Mouse (Mus musculus): ENCODE data around the gene Cldn4. TPM values are rescaled to one million over a fixed set of nuclear protein-coding genes. Genes with fewer than 3 reads are reported as not detected.
A peak's percentile ranks its signal among the peaks of the same experiment; 100 is the strongest.

Gene Cldn4
- polyA plus RNA-seq, 1 experiment from 2014 or later = 76.1 TPM

GRCm38 (mm10) chr5:134914510-134914909, 32.2 kb downstream of the Cldn4 start:
- Histone ChIP-seq H3K27me3 (ENCODE audit: control insufficient read depth, insufficient read depth, low read length) (no peaks in the 10 kb centered on the region), H3K4me1 (ENCODE audit: control insufficient read depth, insufficient read depth, low read length) (no peaks in the 10 kb centered on the region), H3K4me3 (ENCODE audit: low read length) (no peak overlapping the region), H3K9ac (ENCODE audit: low read depth, low read length) (no peak overlapping the region), H3K36me3 (ENCODE audit: control insufficient read depth, insufficient read depth, low read length) (no peaks in the 10 kb centered on the region), H3K27ac (ENCODE audit: low read depth, low read length) (no peak overlapping the region), H3K9me3 (ENCODE audit: control insufficient read depth, low read length) (0 out of 2 replicates have a peak, but pooled peaks cover 3% of the 10 kb centered on the region), H3K4me2 (replicated peaks; ENCODE audit: low read depth, low read length) (no peak overlapping the region)
- 81% methylated on average over 8 of the region's 8 CpGs for WGBS
- no peak for ATAC-seq (ENCODE audit: low FRiP score, low TSS enrichment)

GRCm38 (mm10) chr5:134913753-134914152, 33.0 kb downstream of the Cldn4 start:
- 85% methylated on average over 4 of the region's 4 CpGs for WGBS
- no peak overlapping the region for H3K4me2 ChIP-seq (replicated peaks; ENCODE audit: low read depth, low read length)
- H3K4me3 ChIP-seq (ENCODE audit: low read length) = no peak overlapping the region
- 0 out of 2 replicates have a peak, but pooled peaks cover 3% of the 10 kb centered on the region for H3K9me3 ChIP-seq (ENCODE audit: control insufficient read depth, low read length)
- ATAC-seq (ENCODE audit: low FRiP score, low TSS enrichment) = no peak
- H3K9ac ChIP-seq (ENCODE audit: low read depth, low read length) = no peak overlapping the region
- no peaks in the 10 kb centered on the region for H3K4me1 ChIP-seq (ENCODE audit: control insufficient read depth, insufficient read depth, low read length)
- no peaks in the 10 kb centered on the region for H3K36me3 ChIP-seq (ENCODE audit: control insufficient read depth, insufficient read depth, low read length)
- H3K27me3 ChIP-seq (ENCODE audit: control insufficient read depth, insufficient read depth, low read length) = no peaks in the 10 kb centered on the region
- H3K27ac ChIP-seq (ENCODE audit: low read depth, low read length) = no peak overlapping the region

GRCm38 (mm10) chr5:134913352-134913751, 33.4 kb downstream of the Cldn4 start:
- H3K27me3 ChIP-seq (ENCODE audit: control insufficient read depth, insufficient read depth, low read length) = no peaks in the 10 kb centered on the region
- H3K4me2 ChIP-seq (replicated peaks; ENCODE audit: low read depth, low read length) = no peak overlapping the region
- H3K4me3 ChIP-seq (ENCODE audit: low read length) = no peak overlapping the region
- no peak overlapping the region for H3K27ac ChIP-seq (ENCODE audit: low read depth, low read length)
- 75% methylated on average over 3 of the region's 3 CpGs for WGBS
- 0 out of 2 replicates have a peak, but pooled peaks cover 3% of the 10 kb centered on the region for H3K9me3 ChIP-seq (ENCODE audit: control insufficient read depth, low read length)
- ATAC-seq (ENCODE audit: low FRiP score, low TSS enrichment) = no peak
- no peaks in the 10 kb centered on the region for H3K4me1 ChIP-seq (ENCODE audit: control insufficient read depth, insufficient read depth, low read length)
- H3K36me3 ChIP-seq (ENCODE audit: control insufficient read depth, insufficient read depth, low read length) = no peaks in the 10 kb centered on the region
- no peak overlapping the region for H3K9ac ChIP-seq (ENCODE audit: low read depth, low read length)

- H3K4me3 ChIP-seq (ENCODE audit: low read length) = no peak overlapping the region
- no peak overlapping the region for H3K9ac ChIP-seq (ENCODE audit: low read depth, low read length)
- no peak overlapping the region for H3K27ac ChIP-seq (ENCODE audit: low read depth, low read length)
- no peaks in the 10 kb centered on the region for H3K27me3 ChIP-seq (ENCODE audit: control insufficient read depth, insufficient read depth, low read length)
- H3K36me3 ChIP-seq (ENCODE audit: control insufficient read depth, insufficient read depth, low read length) = no peaks in the 10 kb centered on the region
- H3K4me2 ChIP-seq (replicated peaks; ENCODE audit: low read depth, low read length) = no peak overlapping the region
- H3K4me1 ChIP-seq (ENCODE audit: control insufficient read depth, insufficient read depth, low read length) = no peaks in the 10 kb centered on the region
- no peaks in the 10 kb centered on the region for H3K9me3 ChIP-seq (ENCODE audit: control insufficient read depth, low read length)
- WGBS = 93% methylated on average over 2 of the region's 2 CpGs
- no peak for ATAC-seq (ENCODE audit: low FRiP score, low TSS enrichment)
Measured at GRCm38 (mm10) chr5:134911901-134912300, 34.8 kb downstream of the Cldn4 start.

GRCm38 (mm10) chr5:134907135-134907534, 39.6 kb downstream of the Cldn4 start:
- H3K4me3 ChIP-seq (ENCODE audit: low read length) = no peak overlapping the region
- H3K9ac ChIP-seq (ENCODE audit: low read depth, low read length) = no peak overlapping the region
- no peaks in the 10 kb centered on the region for H3K9me3 ChIP-seq (ENCODE audit: control insufficient read depth, low read length)
- H3K4me1 ChIP-seq (ENCODE audit: control insufficient read depth, insufficient read depth, low read length) = no peaks in the 10 kb centered on the region
- WGBS = 2% methylated on average over 13 of the region's 13 CpGs
- peak; percentile 86 for ATAC-seq (ENCODE audit: low FRiP score, low TSS enrichment)
- no peak overlapping the region for H3K4me2 ChIP-seq (replicated peaks; ENCODE audit: low read depth, low read length)
- H3K27ac ChIP-seq (ENCODE audit: low read depth, low read length) = no peak overlapping the region
- H3K27me3 ChIP-seq (ENCODE audit: control insufficient read depth, insufficient read depth, low read length) = no peaks in the 10 kb centered on the region
- no peaks in the 10 kb centered on the region for H3K36me3 ChIP-seq (ENCODE audit: control insufficient read depth, insufficient read depth, low read length)

GRCm38 (mm10) chr5:134906633-134907032, 40.1 kb downstream of the Cldn4 start, which contains the start of gene Tmem270:
Gene Tmem270 (minus strand): TSS chr5:134906733.
- Histone ChIP-seq H3K27ac (ENCODE audit: low read depth, low read length) (no peak within 1 kb of the TSS), H3K9me3 (ENCODE audit: control insufficient read depth, low read length) (no peaks in the 10 kb centered on the region), H3K4me3 (ENCODE audit: low read length) (no peak within 1 kb of the TSS), H3K9ac (ENCODE audit: low read depth, low read length) (no peak within 1 kb of the TSS), H3K27me3 (ENCODE audit: control insufficient read depth, insufficient read depth, low read length) (no peaks in the 10 kb centered on the region), H3K4me2 (replicated peaks; ENCODE audit: low read depth, low read length) (no peak within 1 kb of the TSS), H3K36me3 (ENCODE audit: control insufficient read depth, insufficient read depth, low read length) (no peaks in the 10 kb centered on the region), H3K4me1 (ENCODE audit: control insufficient read depth, insufficient read depth, low read length) (no peaks in the 10 kb centered on the region)
- 85% methylated on average over 6 of the region's 6 CpGs for WGBS
- peak; percentile 20; the same call in 1 of the 2 replicates for ATAC-seq (ENCODE audit: low FRiP score, low TSS enrichment)

- no peak overlapping the region for H3K27ac ChIP-seq (ENCODE audit: low read depth, low read length)
- no peak overlapping the region for H3K9ac ChIP-seq (ENCODE audit: low read depth, low read length)
- no peaks in the 10 kb centered on the region for H3K27me3 ChIP-seq (ENCODE audit: control insufficient read depth, insufficient read depth, low read length)
- 0 out of 2 replicates have a peak, but pooled peaks cover 3% of the 10 kb centered on the region for H3K4me1 ChIP-seq (ENCODE audit: control insufficient read depth, insufficient read depth, low read length)
- no peak overlapping the region for H3K4me2 ChIP-seq (replicated peaks; ENCODE audit: low read depth, low read length)
- no peak overlapping the region for H3K4me3 ChIP-seq (ENCODE audit: low read length)
- no peak for ATAC-seq (ENCODE audit: low FRiP score, low TSS enrichment)
- H3K36me3 ChIP-seq (ENCODE audit: control insufficient read depth, insufficient read depth, low read length) = no peaks in the 10 kb centered on the region
- H3K9me3 ChIP-seq (ENCODE audit: control insufficient read depth, low read length) = no peaks in the 10 kb centered on the region
- 75% methylated on average over 8 of the region's 8 CpGs for WGBS
Measured at GRCm38 (mm10) chr5:134901644-134902027, 45.1 kb downstream of the Cldn4 start.

- Histone ChIP-seq H3K27ac (ENCODE audit: low read depth, low read length) (no peak overlapping the region), H3K9ac (ENCODE audit: low read depth, low read length) (no peak overlapping the region), H3K4me1 (ENCODE audit: control insufficient read depth, insufficient read depth, low read length) (0 out of 2 replicates have a peak, but pooled peaks cover 3% of the 10 kb centered on the region), H3K4me2 (replicated peaks; ENCODE audit: low read depth, low read length) (no peak overlapping the region), H3K4me3 (ENCODE audit: low read length) (no peak overlapping the region), H3K9me3 (ENCODE audit: control insufficient read depth, low read length) (no peaks in the 10 kb centered on the region), H3K27me3 (ENCODE audit: control insufficient read depth, insufficient read depth, low read length) (no peaks in the 10 kb centered on the region), H3K36me3 (ENCODE audit: control insufficient read depth, insufficient read depth, low read length) (no peaks in the 10 kb centered on the region)
- 40% methylated on average over 12 of the region's 12 CpGs for WGBS
- ATAC-seq (ENCODE audit: low FRiP score, low TSS enrichment) = peak; percentile 64; the same call in 1 of the 2 replicates
Measured at GRCm38 (mm10) chr5:134901012-134901643, 45.6 kb downstream of the Cldn4 start.

GRCm38 (mm10) chr5:134897596-134897995, 49.1 kb downstream of the Cldn4 start:
- ATAC-seq (ENCODE audit: low FRiP score, low TSS enrichment) = no peak
- H3K27ac ChIP-seq (ENCODE audit: low read depth, low read length) = no peak overlapping the region
- no peak overlapping the region for H3K4me2 ChIP-seq (replicated peaks; ENCODE audit: low read depth, low read length)
- no peaks in the 10 kb centered on the region for H3K27me3 ChIP-seq (ENCODE audit: control insufficient read depth, insufficient read depth, low read length)
- H3K4me3 ChIP-seq (ENCODE audit: low read length) = no peak overlapping the region
- H3K36me3 ChIP-seq (ENCODE audit: control insufficient read depth, insufficient read depth, low read length) = no peaks in the 10 kb centered on the region
- H3K9me3 ChIP-seq (ENCODE audit: control insufficient read depth, low read length) = no peaks in the 10 kb centered on the region
- no peak overlapping the region for H3K9ac ChIP-seq (ENCODE audit: low read depth, low read length)
- 59% methylated on average over 17 of the region's 17 CpGs for whole genome bisulfite sequencing
- H3K4me1 ChIP-seq (ENCODE audit: control insufficient read depth, insufficient read depth, low read length) = 0 out of 2 replicates have a peak, but pooled peaks cover 3% of the 10 kb centered on the region

All from kidney, embryonic 14.5 days (tissue).